Comparison of ENCODE assay signal across 15 mouse cellular contexts in the genomic region with DNA sequence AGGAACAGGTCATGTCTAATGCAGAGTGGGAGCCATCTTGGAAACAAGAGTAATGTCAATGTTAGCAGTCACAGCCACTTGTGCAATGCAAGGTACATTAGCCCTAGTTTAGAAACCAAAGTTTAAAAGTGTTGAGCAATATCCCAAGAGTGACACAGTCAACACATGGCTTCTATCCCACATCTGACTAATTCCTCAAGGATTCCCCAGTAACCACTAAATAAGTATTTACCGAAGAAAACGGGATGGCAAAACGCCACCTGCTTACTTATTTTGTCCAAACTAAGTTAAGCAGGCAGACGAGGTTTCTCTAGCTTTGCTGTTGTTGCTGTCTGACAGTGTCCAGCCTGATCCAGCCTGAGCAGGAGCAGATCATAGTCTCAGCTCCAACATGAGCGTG.
DNase-seq lines count a peak whose midpoint lies in the region; ATAC-seq and TF ChIP-seq lines count a peak whose summit lies in the region.
"Had no signal": no experiment of that assay in that cellular context is flagged by ENCODE, and none has a peak within 500 bp of the region (broad histone marks: within the 10 kb centered on the region; RNA-seq: fewer than 3 reads in every experiment).

No protein-coding gene starts in this region.

- no peak overlapping the region for H3K27ac ChIP-seq in heart, embryonic 12.5 days (ENCODE audit: poor library complexity, severe bottlenecking)
- H3K27ac ChIP-seq in intestine, embryonic 15.5 days, result no peak overlapping the region
- H3K27ac ChIP-seq in hindbrain, postnatal 0 days, result no peak overlapping the region
- H3K27ac ChIP-seq: embryonic facial prominence, embryonic 12.5 days; kidney, postnatal 0 days; liver, embryonic 14.5 days; neural tube, embryonic 15.5 days had no signal

- TF ChIP-seq CTCF in lung, adult 2 months (IDR thresholded peaks at IDR 0.05; ENCODE audit: insufficient read depth, low read length), result no peak
- no peak for TF ChIP-seq CTCF in hindbrain, postnatal 0 days (IDR thresholded peaks at IDR 0.05; ENCODE audit: low read depth)

- DNase-seq in heart, adult 9 months (ENCODE audit: low spot score in 2 of 2), result peak; percentile 7 to 42
- DNase-seq in 3T3-L1 (ENCODE audit: low read depth, low spot score), result peak; percentile 97
- DNase-seq in adrenal gland, adult 8-10 months, result peak; percentile 6
- peak; percentile 3 for DNase-seq in lung, adult 2 months
- no peak for DNase-seq in hindbrain, postnatal 0 days (ENCODE audit: low spot score)
- no peak for DNase-seq in kidney, postnatal 36 days
- DNase-seq: cerebellum, postnatal 25 days; retina, postnatal 1 day had no signal

- H3K4me2 ChIP-seq in heart, embryonic 12.5 days, result no peak overlapping the region
- H3K4me2 ChIP-seq in intestine, embryonic 15.5 days (replicated peaks), result no peak overlapping the region
- H3K4me2 ChIP-seq in hindbrain, postnatal 0 days (ENCODE audit: low read depth, low read length), result no peak overlapping the region
- H3K4me2 ChIP-seq: embryonic facial prominence, embryonic 12.5 days; neural tube, embryonic 15.5 days had no signal

- H3K27me3 ChIP-seq in heart, embryonic 12.5 days (replicated peaks), result no peaks in the 10 kb centered on the region
- no peaks in the 10 kb centered on the region for H3K27me3 ChIP-seq in intestine, embryonic 15.5 days (replicated peaks)
- no peaks in the 10 kb centered on the region for H3K27me3 ChIP-seq in hindbrain, postnatal 0 days (ENCODE audit: insufficient read depth, low read length)
- H3K27me3 ChIP-seq: embryonic facial prominence, embryonic 12.5 days; megakaryocyte, embryonic 14.5 days; neural tube, embryonic 15.5 days had no signal

- H3K36me3 ChIP-seq in heart, embryonic 12.5 days, result no peaks in the 10 kb centered on the region
- no peaks in the 10 kb centered on the region for H3K36me3 ChIP-seq in intestine, embryonic 15.5 days
- no peaks in the 10 kb centered on the region for H3K36me3 ChIP-seq in hindbrain, postnatal 0 days (ENCODE audit: insufficient read depth, low read length)
- H3K36me3 ChIP-seq: embryonic facial prominence, embryonic 12.5 days; neural tube, embryonic 15.5 days had no signal

- ATAC-seq in heart, embryonic 12.5 days (ENCODE audit: insufficient number of reproducible peaks, low FRiP score), result no peak
- no peak for ATAC-seq in intestine, embryonic 15.5 days
- ATAC-seq in hindbrain, postnatal 0 days, result no peak

- H3K4me1 ChIP-seq in heart, embryonic 12.5 days (replicated peaks), result no peaks in the 10 kb centered on the region
- H3K4me1 ChIP-seq in lung, adult 2 months (ENCODE audit: control insufficient read depth, insufficient read depth, low read length), result no peaks in the 10 kb centered on the region
- H3K4me1 ChIP-seq in intestine, embryonic 15.5 days (replicated peaks), result no peaks in the 10 kb centered on the region
- no peaks in the 10 kb centered on the region for H3K4me1 ChIP-seq in hindbrain, postnatal 0 days (ENCODE audit: insufficient read depth, low read length)
- H3K4me1 ChIP-seq: embryonic facial prominence, embryonic 12.5 days; megakaryocyte, embryonic 14.5 days; neural tube, embryonic 15.5 days had no signal

- TF ChIP-seq POLR2A in lung, adult 2 months (IDR thresholded peaks at IDR 0.05; ENCODE audit: borderline replicate concordance, extremely low read depth, low read depth, low read length), result no peak

- WGBS in heart, embryonic 12.5 days, result 79% methylated on average over 5 of the region's 5 CpGs
- 63% methylated on average over 5 of the region's 5 CpGs for WGBS in lung, adult 2 months
- WGBS in intestine, embryonic 15.5 days, result 90% methylated on average over 5 of the region's 5 CpGs
- WGBS in hindbrain, postnatal 0 days, result 87% methylated on average over 5 of the region's 5 CpGs

- no peak overlapping the region for H3K4me3 ChIP-seq in heart, embryonic 12.5 days
- H3K4me3 ChIP-seq in lung, adult 2 months (replicated peaks; ENCODE audit: extremely low read depth, low read depth, low read length), result no peak overlapping the region
- H3K4me3 ChIP-seq in intestine, embryonic 15.5 days (replicated peaks), result no peak overlapping the region
- no peak overlapping the region for H3K4me3 ChIP-seq in hindbrain, postnatal 0 days (ENCODE audit: low read length)
- H3K4me3 ChIP-seq: embryonic facial prominence, embryonic 12.5 days; megakaryocyte, embryonic 14.5 days; neural tube, embryonic 15.5 days had no signal

- no peak overlapping the region for H3K9ac ChIP-seq in heart, embryonic 12.5 days
- H3K9ac ChIP-seq in intestine, embryonic 15.5 days, result no peak overlapping the region
- no peak overlapping the region for H3K9ac ChIP-seq in hindbrain, postnatal 0 days (replicated peaks; ENCODE audit: low read length)
- H3K9ac ChIP-seq: embryonic facial prominence, embryonic 12.5 days; liver, embryonic 14.5 days; neural tube, embryonic 15.5 days had no signal

- H3K9me3 ChIP-seq in heart, embryonic 12.5 days (replicated peaks), result no peaks in the 10 kb centered on the region
- no peaks in the 10 kb centered on the region for H3K9me3 ChIP-seq in intestine, embryonic 15.5 days
- H3K9me3 ChIP-seq in hindbrain, postnatal 0 days (ENCODE audit: low read length), result no peaks in the 10 kb centered on the region
- H3K9me3 ChIP-seq: embryonic facial prominence, embryonic 12.5 days; neural tube, embryonic 15.5 days had no signal

Comparison
In these comparisons a context has a peak if more than half of its experiments do, and no peak if none do; other contexts are left out.
1. DNase-seq: peak in heart, adult 9 months (2 of 2), 3T3-L1 (single experiment), adrenal gland, adult 8-10 months (single experiment) and lung, adult 2 months (single experiment); none in hindbrain, postnatal 0 days (single experiment) and kidney, postnatal 36 days (0 of 2).